Mouse (Mus musculus) cerebellum, postnatal 14 days (tissue): ENCODE measurements around the gene Olfr761.
"Not testable (repeated sequence)": the region's sequence is repeated elsewhere in the genome, so short reads cannot be mapped to it uniquely, and the experiment has no call there.

Source experiments
- DNase-seq, 2 experiments: peaks; one replicate each; pipeline ENCODE4 v3.0.0; 2021; ENCODE audit warnings: mixed read lengths in 2 of 2

The Olfr761 gene

DNA sequence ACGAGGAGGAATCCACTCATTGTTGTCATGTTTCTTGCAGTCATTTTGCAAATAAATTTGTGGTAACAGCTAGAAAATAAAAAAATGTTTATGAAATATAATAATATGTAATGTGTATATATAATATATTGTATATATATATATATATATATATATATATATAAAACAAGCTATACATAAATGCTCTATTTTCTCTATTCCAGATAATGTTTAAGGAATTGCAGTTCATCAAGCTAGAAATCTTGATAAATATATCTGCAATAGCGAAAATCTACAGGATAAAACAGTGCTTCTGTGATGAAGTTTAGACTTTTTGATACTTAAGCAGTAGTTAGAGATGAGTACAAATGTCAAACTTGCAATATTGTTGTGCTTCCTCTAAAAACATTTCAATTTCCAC lies at the start of gene Olfr761:
Olfr761 (minus strand) TSS at position 101 of the 400 bp plus-strand sequence.
- DNase-seq, result no peak

DNA sequence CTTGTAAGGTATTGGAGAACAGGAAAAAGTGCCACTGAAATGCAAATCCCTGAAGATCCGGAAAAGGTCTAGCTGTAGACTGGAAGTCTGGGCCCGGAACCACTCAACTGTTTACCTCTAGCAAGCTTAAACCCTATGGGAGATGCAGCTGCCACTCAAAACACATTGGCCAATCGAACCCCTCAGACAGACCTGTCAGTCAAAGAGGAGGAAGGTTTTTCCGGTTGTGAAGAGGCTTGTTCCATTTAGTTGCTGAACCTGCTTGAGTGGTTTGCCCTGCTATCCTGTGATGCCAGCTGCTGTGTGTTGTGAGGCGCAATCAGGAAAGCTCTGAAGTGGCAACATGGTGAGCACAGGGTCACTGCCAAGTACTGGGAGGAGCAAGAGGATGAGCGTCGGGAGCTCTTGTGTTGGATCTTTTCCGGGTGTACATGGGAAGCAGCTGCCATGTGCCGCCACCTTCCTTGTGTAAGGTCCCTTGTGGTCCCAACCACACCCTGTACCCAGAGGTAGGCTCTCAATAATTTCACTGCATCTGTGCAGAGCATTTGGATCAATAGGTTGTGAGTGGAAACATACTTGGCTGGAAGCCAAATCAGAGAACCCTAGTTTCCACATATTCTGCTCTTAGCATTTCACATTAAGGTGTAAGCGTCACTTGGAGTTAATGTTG lies 42.9 kb upstream of the Olfr761 start:
- DNase-seq, result no peak

DNA sequence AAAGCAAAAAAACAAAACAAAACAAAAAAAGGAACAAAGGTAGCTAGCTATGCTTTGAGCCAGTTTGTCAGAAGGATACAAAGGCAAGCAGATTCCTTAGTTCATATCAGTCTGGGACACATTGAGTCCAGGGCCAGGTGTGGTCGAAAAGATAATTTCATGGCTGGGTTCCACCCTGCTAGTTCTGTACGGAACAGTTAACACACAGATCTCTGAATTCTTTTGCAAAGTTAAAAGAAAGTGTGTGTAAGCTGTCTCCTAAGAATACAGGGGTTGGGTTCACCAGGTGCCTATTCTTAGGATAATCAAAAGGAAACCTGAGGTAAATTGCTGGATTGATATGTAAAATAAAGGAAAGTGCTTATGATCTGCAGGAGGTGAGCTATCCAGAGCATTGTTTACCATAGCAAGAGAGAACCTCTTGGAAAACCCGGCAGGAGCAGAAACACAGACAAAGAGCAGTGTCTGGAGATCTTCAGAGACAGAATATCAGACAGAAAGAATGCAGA lies 37.6 kb upstream of the Olfr761 start:
- DNase-seq, result no peak

DNA sequence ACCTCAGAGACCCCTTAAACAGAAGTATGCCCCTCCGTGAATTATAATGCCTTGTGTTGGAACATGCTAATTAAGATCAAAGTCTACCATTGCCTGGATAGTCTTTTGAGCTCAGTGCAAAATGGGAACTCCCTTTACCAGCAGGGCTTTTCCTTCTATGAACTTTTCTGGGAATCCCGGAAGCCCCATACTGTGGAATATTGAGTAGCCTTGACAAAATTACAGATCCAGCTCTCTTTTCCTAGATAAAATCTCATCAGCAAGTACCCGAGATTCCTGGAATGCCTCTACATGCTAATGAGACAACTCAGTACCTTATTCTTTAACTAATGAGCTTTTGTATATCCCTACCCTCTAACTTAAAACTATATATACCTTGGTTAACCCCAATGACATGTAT lies 20.7 kb upstream of the Olfr761 start:
- no peak for DNase-seq

DNA sequence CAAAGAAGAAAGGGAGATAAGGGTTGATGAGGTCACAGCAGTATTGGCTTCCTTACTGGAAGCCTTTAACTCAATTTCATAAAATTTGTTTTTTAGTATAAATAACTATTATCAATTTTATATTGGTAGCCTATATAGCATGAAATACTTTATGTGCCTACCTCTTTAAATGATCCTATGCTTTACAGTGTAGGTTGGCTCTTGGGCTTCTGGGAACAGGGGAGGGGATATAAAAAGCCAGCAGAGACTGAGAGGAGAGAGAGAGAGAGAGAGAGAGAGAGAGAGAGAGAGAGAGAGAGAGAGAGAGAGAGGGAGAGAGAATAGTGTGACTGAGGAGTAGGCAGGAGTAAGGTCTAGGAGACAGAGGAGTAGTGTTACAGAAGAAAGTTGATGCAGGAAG lies 32.6 kb downstream of the Olfr761 start, which contains the start of gene Olfr128:
Olfr128 (plus strand) TSS at position 301 of the 400 bp plus-strand sequence.
- no peak for DNase-seq

DNA sequence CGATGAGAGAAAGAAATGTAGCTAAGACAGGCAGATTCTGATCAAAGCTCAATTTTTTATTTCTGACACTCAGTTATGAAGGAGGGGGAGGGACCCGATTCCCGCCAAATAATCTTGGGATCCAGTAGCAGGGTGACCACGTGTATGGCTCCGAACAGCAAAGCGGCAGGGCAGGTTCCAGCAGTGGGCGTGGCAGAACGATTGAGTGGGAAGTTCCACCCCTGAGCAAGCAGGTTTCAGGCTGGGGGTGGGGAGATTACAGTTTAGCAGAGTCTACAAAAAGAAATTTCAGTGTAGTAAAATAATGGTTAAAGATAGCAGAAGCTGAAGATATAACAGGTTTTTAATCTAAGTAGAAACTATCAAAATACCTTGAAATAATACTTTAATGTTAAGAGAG lies 46.1 kb downstream of the Olfr761 start:
- not testable (repeated sequence) for DNase-seq
